Mouse (Mus musculus) lung, adult 2 months (tissue): ENCODE results near the gene Pcmt1.

Experiments used
- CTCF ChIP-seq: fragments of 200-500 bp; IDR thresholded peaks from 2 replicates; pipeline ENCODE4 v1.5.1; 2011; ENCODE audit warnings: mild to moderate bottlenecking, low read length, control low read depth; ENCODE audit not compliant: insufficient read depth
- POLR2A ChIP-seq: fragments of 200-500 bp; IDR thresholded peaks from 2 replicates; pipeline ENCODE4 v1.6.1; 2011; ENCODE audit warnings: low read depth, mild to moderate bottlenecking, control low read depth, low read length, borderline replicate concordance; ENCODE audit errors: extremely low read depth

DNA sequence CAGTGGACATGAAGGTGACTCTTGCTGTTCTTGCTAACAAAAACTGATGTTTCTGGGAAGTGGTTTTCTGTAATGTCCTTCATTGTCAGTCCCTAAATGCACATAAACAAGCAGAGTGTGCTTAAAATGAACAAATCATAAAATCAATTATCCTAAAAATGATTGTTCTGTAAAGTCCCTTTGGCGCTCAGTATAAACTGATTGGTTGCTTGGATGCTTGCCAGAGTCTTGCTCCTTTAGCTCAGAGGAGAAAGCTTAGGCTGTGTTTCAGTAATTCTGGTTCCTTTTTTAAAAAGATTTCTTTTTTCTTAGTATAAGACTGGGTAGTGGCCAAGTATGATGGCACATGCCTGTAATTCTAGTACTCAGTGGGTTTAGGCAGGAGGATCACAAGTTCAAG lies 84.7 kb downstream of the Pcmt1 start:
- TF ChIP-seq CTCF (no peak), POLR2A (no peak)
